Mouse (Mus musculus) heart, postnatal 0 days (tissue): ENCODE measurements around the gene Syt12. TPM values are rescaled to one million over a fixed set of nuclear protein-coding genes. Genes with fewer than 3 reads are reported as not detected.
"Not testable (repeated sequence)": the region's sequence is repeated elsewhere in the genome, so short reads cannot be mapped to it uniquely, and the experiment has no call there.

Experiments used
- ATAC-seq: fragments of 200-750 bp; cut with Nextera tagmentation; 2 replicates; pipeline ENCODE4 v1.8.0; 2017; ENCODE audit warnings: low read depth, moderate number of reproducible peaks, moderate library complexity; ENCODE audit not compliant: insufficient read depth
- DNase-seq: peaks from one replicate; pipeline ENCODE4 v3.0.0-alpha.2; 2016; ENCODE audit warnings: low spot score
- H3K27ac ChIP-seq: fragments of 300-500 bp; sonication (generic); 2 replicates; pipeline ENCODE4 v1.5.1; 2014; ENCODE audit warnings: low read depth, mild to moderate bottlenecking
- H3K27me3 ChIP-seq: fragments of 300-500 bp; sonication (generic); 2 replicates; pipeline ENCODE4 v1.6.1; 2014; ENCODE audit warnings: low read length, mixed read lengths; ENCODE audit not compliant: control insufficient read depth, insufficient read depth
- H3K36me3 ChIP-seq: fragments of 300-500 bp; sonication (generic); replicated peaks from 2 replicates; pipeline ENCODE4 v1.6.1; 2014; ENCODE audit warnings: low read length, mixed read lengths; ENCODE audit not compliant: control insufficient read depth, insufficient read depth
- H3K4me1 ChIP-seq: fragments of 300-500 bp; sonication (generic); 2 replicates; pipeline ENCODE4 v1.6.1; 2014; ENCODE audit warnings: antibody characterized with exemption; ENCODE audit not compliant: control insufficient read depth, insufficient read depth
- H3K4me2 ChIP-seq: fragments of 300-500 bp; sonication (generic); 2 replicates; pipeline ENCODE4 v1.6.1; 2014; ENCODE audit warnings: low read depth, mild to moderate bottlenecking, low read length, moderate library complexity
- H3K4me3 ChIP-seq: fragments of 300-500 bp; sonication (generic); 2 replicates; pipeline ENCODE4 v1.5.1; 2014; ENCODE audit warnings: low read depth, low read length
- H3K9ac ChIP-seq: fragments of 300-500 bp; sonication (generic); replicated peaks from 2 replicates; pipeline ENCODE4 v1.6.1; 2014; ENCODE audit warnings: low read depth, low read length, mixed read lengths
- H3K9me3 ChIP-seq: fragments of 300-500 bp; sonication (generic); replicated peaks from 2 replicates; pipeline ENCODE4 v1.6.1; 2016; ENCODE audit warnings: low read length; ENCODE audit not compliant: control insufficient read depth
- CTCF ChIP-seq: IDR thresholded peaks from 2 replicates; pipeline ENCODE4 v1.5.1; 2016; ENCODE audit warnings: antibody characterized with exemption, control low read depth, low read depth
- EP300 ChIP-seq: IDR thresholded peaks from 2 replicates; pipeline ENCODE4 v1.6.1; 2016; ENCODE audit warnings: antibody characterized with exemption, low read depth
- WGBS: fragments of 180-500 bp; shearing (Covaris S2); extraction: QIAGEN DNeasy Blood & Tissue Kit; methylation state at CpG from one replicate; pipeline ENCODE4 v1.1.7; 2014; 5-methylcytosine and 5-hydroxymethylcytosine counted together
- polyA plus RNA-seq: library from polyadenylated mRNA; unstranded; fragments of >200 nt; fragmentation: Nextera tagmentation; extraction: Ambion mirVana; gene quantifications from 2 replicates; pipeline ENCODE4 v1.2.1, GENCODE M21; 2015
- total RNA-seq: library from RNA; depleted of rRNA; stranded (reverse); fragments of >200 nt; gene quantifications from 2 replicates; pipeline ENCODE4 v1.2.3, GENCODE M21; 2014; ENCODE audit warnings: low replicate concordance

The Syt12 gene
- total and polyA plus RNA-seq, 2 experiments from 2014 or later: 0.46 to 2.8 TPM

- H3K9me3 ChIP-seq: no peaks in the 10 kb centered on the region
- DNase-seq (no peak), ATAC-seq (no peak)
- WGBS: 9% methylated on average over 11 of the region's 11 CpGs
- H3K27me3 ChIP-seq: no peaks in the 10 kb centered on the region
- H3K27ac ChIP-seq: no peak overlapping the region
- no peak overlapping the region for H3K4me2 ChIP-seq
- no peak overlapping the region for H3K9ac ChIP-seq
- no peaks in the 10 kb centered on the region for H3K36me3 ChIP-seq
- H3K4me3 ChIP-seq: no peak overlapping the region
- TF ChIP-seq CTCF (peak; percentile 46), EP300 (no peak)
- H3K4me1 ChIP-seq: no peaks in the 10 kb centered on the region
Observed at GRCm38 (mm10) chr19:4456227-4456626, 21.0 kb downstream of the Syt12 start.

DNA sequence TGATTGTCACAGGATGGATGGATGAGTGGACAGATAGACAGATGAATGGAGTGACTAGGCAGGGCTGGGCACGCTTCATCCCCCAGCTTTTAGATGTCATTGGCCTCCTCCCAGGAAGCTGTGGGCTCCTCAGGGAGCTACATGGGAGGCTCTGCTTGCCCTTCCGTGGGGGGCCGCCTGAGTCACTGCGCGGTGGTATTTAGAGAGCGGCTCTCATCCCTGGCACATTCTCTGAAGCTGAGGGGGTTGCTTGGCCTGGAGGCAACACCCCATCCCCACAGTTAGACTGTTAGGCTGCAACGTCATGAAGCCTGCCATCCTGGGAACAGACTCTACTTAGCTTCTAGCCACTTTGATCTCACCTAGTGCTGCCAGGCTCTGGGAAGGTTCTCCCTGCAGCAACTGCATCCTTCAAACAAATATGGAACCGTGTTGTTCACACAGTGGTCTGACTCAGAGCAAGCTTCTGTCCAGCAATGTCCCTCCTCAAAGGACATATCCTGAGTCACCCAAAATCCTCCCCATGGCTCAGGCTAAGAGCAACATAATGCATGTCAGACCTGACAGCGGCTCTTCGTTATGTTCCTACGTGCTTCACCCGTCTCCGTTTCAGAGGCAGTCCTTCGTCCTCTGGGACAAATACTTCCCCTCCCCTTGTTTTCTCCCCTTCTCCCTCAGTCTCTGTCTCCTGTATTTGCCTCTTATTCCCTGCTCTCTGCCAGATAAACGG is 22.0 kb downstream of the Syt12 start:
- H3K27me3 ChIP-seq: no peaks in the 10 kb centered on the region
- H3K27ac ChIP-seq: no peak overlapping the region
- H3K4me2 ChIP-seq: no peak overlapping the region
- H3K9me3 ChIP-seq: no peaks in the 10 kb centered on the region
- ATAC-seq: no peak
- no peaks in the 10 kb centered on the region for H3K4me1 ChIP-seq
- H3K4me3 ChIP-seq: no peak overlapping the region
- no peak for DNase-seq
- TF ChIP-seq CTCF: no peak
- no peak for TF ChIP-seq EP300
- no peak overlapping the region for H3K9ac ChIP-seq
- WGBS: 75% methylated on average over 15 of the region's 15 CpGs
- H3K36me3 ChIP-seq: no peaks in the 10 kb centered on the region

GRCm38 (mm10) chr19:4454040-4454439 is 23.2 kb downstream of the Syt12 start:
- H3K9ac ChIP-seq, H3K36me3 ChIP-seq, DNase-seq, H3K4me1 ChIP-seq, ATAC-seq, H3K4me3 ChIP-seq, H3K27me3 ChIP-seq, H3K9me3 ChIP-seq, H3K27ac ChIP-seq, H3K4me2 ChIP-seq: not testable (repeated sequence)
- WGBS: 50% methylated on average over 1 of the region's 1 CpGs

GRCm38 (mm10) chr19:4452525-4452924 is 24.7 kb downstream of the Syt12 start:
- no peak for DNase-seq
- WGBS: 46% methylated on average over 4 of the region's 4 CpGs
- no peaks in the 10 kb centered on the region for H3K9me3 ChIP-seq
- no peak for ATAC-seq
- H3K9ac ChIP-seq: no peak overlapping the region
- no peak overlapping the region for H3K27ac ChIP-seq
- no peaks in the 10 kb centered on the region for H3K36me3 ChIP-seq
- no peak overlapping the region for H3K4me2 ChIP-seq
- TF ChIP-seq CTCF: no peak
- TF ChIP-seq EP300: no peak
- H3K27me3 ChIP-seq: no peaks in the 10 kb centered on the region
- H3K4me3 ChIP-seq: no peak overlapping the region
- H3K4me1 ChIP-seq: no peaks in the 10 kb centered on the region

GRCm38 (mm10) chr19:4451965-4452364 is 25.3 kb downstream of the Syt12 start:
- WGBS: 47% methylated on average over 5 of the region's 5 CpGs
- H3K4me2 ChIP-seq: no peak overlapping the region
- no peak for DNase-seq
- no peak overlapping the region for H3K9ac ChIP-seq
- no peaks in the 10 kb centered on the region for H3K36me3 ChIP-seq
- no peaks in the 10 kb centered on the region for H3K9me3 ChIP-seq
- no peaks in the 10 kb centered on the region for H3K27me3 ChIP-seq
- no peak overlapping the region for H3K27ac ChIP-seq
- ATAC-seq: no peak
- H3K4me1 ChIP-seq: no peaks in the 10 kb centered on the region
- TF ChIP-seq CTCF (no peak), EP300 (no peak)
- no peak overlapping the region for H3K4me3 ChIP-seq

DNA sequence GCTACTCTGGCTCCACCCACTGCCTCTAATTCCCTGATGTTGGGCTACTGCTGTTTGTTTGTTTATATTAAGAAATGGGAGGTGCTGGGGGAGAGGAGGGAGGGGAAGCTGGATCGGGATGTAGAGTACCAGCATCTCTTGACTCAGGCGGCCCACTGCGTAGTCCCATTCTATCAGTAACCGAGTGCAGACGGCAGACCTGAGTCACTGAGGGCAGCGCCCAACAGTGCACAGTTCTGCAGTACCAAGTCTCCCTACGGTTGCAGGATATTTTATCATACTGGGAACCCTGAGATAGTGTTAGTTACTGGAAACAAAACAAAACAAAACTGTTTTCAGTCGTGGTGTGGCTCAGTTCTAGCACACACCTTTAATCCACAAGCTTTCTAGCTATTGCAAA is 26.1 kb downstream of the Syt12 start:
- no peak overlapping the region for H3K9ac ChIP-seq
- TF ChIP-seq CTCF: no peak
- H3K9me3 ChIP-seq: no peaks in the 10 kb centered on the region
- 53% methylated on average over 8 of the region's 8 CpGs for WGBS
- DNase-seq: no peak
- H3K36me3 ChIP-seq: no peaks in the 10 kb centered on the region
- H3K4me2 ChIP-seq: no peak overlapping the region
- H3K4me1 ChIP-seq: no peaks in the 10 kb centered on the region
- ATAC-seq: no peak
- H3K27me3 ChIP-seq: no peaks in the 10 kb centered on the region
- H3K27ac ChIP-seq: no peak overlapping the region
- no peak overlapping the region for H3K4me3 ChIP-seq
